Mouse (Mus musculus) limb, embryonic 10.5 days (tissue): Measurements from ENCODE around the gene Unc45b. TPM values are rescaled to one million over a fixed set of nuclear protein-coding genes. Genes with fewer than 3 reads are reported as not detected.

ENCODE experiments used
- DNase-seq: peaks from one replicate; pipeline ENCODE4 v3.0.0-alpha.2; 2017; ENCODE audit warnings: low spot score
- H3K27ac ChIP-seq: fragments of 300-500 bp; sonication (generic); 2 replicates; pipeline ENCODE4 v1.5.1; 2016; ENCODE audit warnings: mild to moderate bottlenecking
- H3K27me3 ChIP-seq: fragments of 300-500 bp; sonication (generic); 2 replicates; pipeline ENCODE4 v1.6.1; 2016; ENCODE audit warnings: low read depth, mild to moderate bottlenecking; ENCODE audit not compliant: poor library complexity, severe bottlenecking
- H3K36me3 ChIP-seq: fragments of 300-500 bp; sonication (generic); 2 replicates; pipeline ENCODE4 v1.6.1; 2016; ENCODE audit warnings: mild to moderate bottlenecking, moderate library complexity
- H3K4me1 ChIP-seq: fragments of 300-500 bp; sonication (generic); 2 replicates; pipeline ENCODE4 v1.6.1; 2016
- H3K4me3 ChIP-seq: fragments of 300-500 bp; sonication (generic); 2 replicates; pipeline ENCODE4 v1.5.1; 2016; ENCODE audit warnings: mild to moderate bottlenecking, moderate library complexity
- H3K9me3 ChIP-seq: fragments of 300-500 bp; sonication (generic); replicated peaks from 2 replicates; pipeline ENCODE4 v1.6.1; 2016; ENCODE audit warnings: mild to moderate bottlenecking
- WGBS: fragments of 180-500 bp; shearing (Covaris S2); methylation state at CpG from one replicate; pipeline ENCODE4 v1.1.7; 2016; 5-methylcytosine and 5-hydroxymethylcytosine counted together
- polyA plus RNA-seq: library from polyadenylated mRNA; unstranded; fragments of >200 nt; fragmentation: Nextera tagmentation; extraction: Ambion mirVana; gene quantifications from 2 replicates; pipeline ENCODE4 v1.2.1, GENCODE M21; 2016

Gene Unc45b
- polyA plus RNA-seq: 0.73 and 1.4 TPM in 2 replicates

DNA sequence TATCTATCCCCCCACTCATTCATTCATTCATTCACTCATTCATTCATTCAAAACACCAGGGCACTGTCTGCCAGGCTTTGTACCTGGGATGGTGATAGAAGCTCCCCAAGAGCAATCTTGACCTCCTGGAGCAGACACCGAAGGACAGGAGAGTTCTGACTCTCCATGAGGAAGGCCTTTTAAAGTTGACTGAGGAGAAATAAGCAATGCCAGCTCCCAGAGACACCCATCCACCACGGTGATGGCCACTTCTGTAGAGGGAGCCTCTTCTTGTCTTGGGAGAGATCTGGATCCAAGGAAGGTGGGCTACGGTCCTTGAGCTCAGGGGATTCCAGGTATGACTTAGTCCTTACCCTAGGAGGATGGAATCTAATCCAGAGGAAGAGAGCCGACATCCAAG, at the start of gene Unc45b:
Gene Unc45b (plus strand): TSS at position 301 of the 400 bp plus-strand sequence.
- Histone ChIP-seq H3K9me3 (no peaks in the 10 kb centered on the region), H3K27me3 (peaks cover 32% of the 10 kb centered on the region; the same call in 1 of the 2 replicates), H3K4me1 (peaks cover 16% of the 10 kb centered on the region), H3K27ac (no peak within 1 kb of the TSS), H3K4me3 (no peak within 1 kb of the TSS), H3K36me3 (peaks cover 18% of the 10 kb centered on the region)
- no peak for DNase-seq
- 86% methylated on average over 4 of the region's 4 CpGs for WGBS

DNA sequence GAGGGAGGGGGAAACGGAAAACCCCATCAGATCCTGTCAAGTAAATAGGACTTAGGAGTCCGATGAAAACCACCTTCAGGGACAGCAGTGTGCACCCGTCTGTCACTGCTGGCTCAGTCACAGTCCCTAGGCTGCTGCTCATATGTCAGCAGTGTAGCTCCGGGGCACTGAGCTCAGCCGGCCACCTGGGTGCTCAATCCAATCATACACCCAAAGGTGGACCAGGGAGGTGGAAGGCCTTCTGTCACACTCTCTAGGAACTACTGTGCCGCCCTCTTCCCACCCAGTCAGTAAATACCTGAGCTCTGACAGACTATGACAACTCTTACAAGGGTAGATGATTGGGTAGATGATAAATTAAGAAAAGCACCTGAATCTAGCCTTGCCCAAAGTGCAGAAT, 49.6 kb upstream of the Unc45b start:
- no peak overlapping the region for H3K4me3 ChIP-seq
- H3K9me3 ChIP-seq: no peaks in the 10 kb centered on the region
- no peaks in the 10 kb centered on the region for H3K27me3 ChIP-seq
- no peaks in the 10 kb centered on the region for H3K36me3 ChIP-seq
- H3K4me1 ChIP-seq: 0 out of 2 replicates have a peak, but pooled peaks cover 4% of the 10 kb centered on the region
- no peak overlapping the region for H3K27ac ChIP-seq
- DNase-seq: no peak
- WGBS: 83% methylated on average over 6 of the region's 6 CpGs

DNA sequence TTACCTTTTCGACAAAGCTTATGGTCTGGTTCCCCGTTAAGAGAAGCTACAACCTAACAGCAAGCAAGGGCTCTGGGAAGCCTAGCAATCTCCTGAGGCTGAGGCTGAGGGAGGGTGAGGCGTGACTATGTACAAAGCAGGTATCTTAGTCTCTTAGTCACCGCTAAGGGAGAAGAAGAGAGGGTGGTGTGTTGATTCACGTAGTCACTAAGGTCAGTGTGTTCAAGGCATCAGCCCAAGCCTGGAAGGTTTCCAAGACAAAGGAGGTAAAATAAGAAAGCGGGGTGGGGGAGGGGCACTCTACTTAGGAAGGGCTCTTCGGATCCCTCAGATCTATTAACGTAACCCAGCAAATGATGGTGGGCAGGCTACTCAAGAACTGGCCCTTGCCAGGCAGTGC, 48.8 kb upstream of the Unc45b start:
- no peak overlapping the region for H3K27ac ChIP-seq
- no peaks in the 10 kb centered on the region for H3K9me3 ChIP-seq
- no peaks in the 10 kb centered on the region for H3K36me3 ChIP-seq
- H3K4me3 ChIP-seq: no peak overlapping the region
- H3K27me3 ChIP-seq: no peaks in the 10 kb centered on the region
- 0 out of 2 replicates have a peak, but pooled peaks cover 4% of the 10 kb centered on the region for H3K4me1 ChIP-seq
- 77% methylated on average over 8 of the region's 8 CpGs for WGBS
- no peak for DNase-seq

DNA sequence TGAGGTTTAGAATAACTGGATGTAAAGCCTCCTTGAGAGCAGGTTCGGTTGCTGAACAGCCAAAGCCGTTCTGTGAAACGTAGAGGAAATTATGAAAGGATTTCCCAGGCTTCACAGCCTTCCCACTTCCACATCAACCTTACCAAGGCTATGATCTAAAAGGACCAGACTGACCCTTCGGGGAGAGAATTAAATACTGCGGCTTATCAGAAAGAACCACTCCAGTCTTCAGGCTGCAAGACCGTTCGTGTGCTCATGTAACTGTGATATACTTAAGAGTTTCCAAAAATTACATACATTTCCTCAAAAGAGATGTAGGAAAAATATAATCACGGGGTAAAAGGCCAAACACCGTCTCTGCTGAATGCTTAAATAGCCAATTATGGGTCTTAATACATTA, 47.7 kb upstream of the Unc45b start:
- Histone ChIP-seq H3K4me3 (no peak overlapping the region), H3K4me1 (0 out of 2 replicates have a peak, but pooled peaks cover 4% of the 10 kb centered on the region), H3K36me3 (no peaks in the 10 kb centered on the region), H3K27me3 (no peaks in the 10 kb centered on the region), H3K27ac (no peak overlapping the region), H3K9me3 (no peaks in the 10 kb centered on the region)
- WGBS: 91% methylated on average over 9 of the region's 9 CpGs
- no peak for DNase-seq

DNA sequence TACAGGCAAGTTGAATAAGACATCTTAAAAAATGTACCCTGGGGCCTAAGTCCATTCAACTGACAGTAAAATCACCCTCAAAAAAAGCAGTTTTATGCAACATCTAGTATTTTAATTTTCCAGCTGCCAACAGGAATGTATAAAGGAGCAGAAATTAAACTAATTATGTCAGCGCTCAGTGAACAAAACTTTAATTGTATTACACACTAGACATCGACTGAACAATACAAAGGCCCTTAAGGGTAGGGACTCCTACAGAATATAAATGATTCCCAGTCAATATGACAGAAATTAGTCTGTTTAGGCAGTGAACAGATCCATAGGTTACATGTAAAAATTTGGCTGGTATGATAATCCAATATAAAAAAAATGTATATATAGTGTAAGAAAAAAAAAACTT, 47.3 kb upstream of the Unc45b start:
- Histone ChIP-seq H3K27ac (no peak overlapping the region), H3K4me3 (no peak overlapping the region), H3K27me3 (no peaks in the 10 kb centered on the region), H3K9me3 (no peaks in the 10 kb centered on the region), H3K4me1 (0 out of 2 replicates have a peak, but pooled peaks cover 4% of the 10 kb centered on the region), H3K36me3 (no peaks in the 10 kb centered on the region)
- WGBS: 86% methylated on average over 2 of the region's 2 CpGs
- no peak for DNase-seq

DNA sequence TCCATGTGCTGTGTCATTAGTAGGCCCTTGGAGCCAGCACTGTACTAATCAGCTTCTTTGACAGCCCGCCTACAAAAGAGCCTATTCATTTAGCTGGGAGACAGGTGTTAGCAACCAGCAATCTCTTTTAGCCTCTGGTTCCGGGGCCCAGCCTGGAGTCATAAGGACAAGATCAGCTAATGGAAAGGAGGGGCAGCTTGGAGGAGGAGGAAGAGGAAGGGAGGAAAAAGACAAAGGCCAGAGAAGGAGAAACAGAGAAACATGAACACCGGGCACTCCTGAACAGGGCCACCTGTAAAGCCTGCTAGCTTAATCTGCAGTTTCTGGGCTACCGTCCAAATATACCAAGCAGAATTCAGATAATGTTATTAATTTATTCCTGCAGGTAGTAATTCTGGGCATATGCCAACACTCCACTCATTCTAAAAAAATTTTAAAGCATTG, 46.8 kb upstream of the Unc45b start:
- H3K36me3 ChIP-seq: no peaks in the 10 kb centered on the region
- WGBS: 74% methylated on average over 4 of the region's 4 CpGs
- no peak overlapping the region for H3K4me3 ChIP-seq
- no peak overlapping the region for H3K27ac ChIP-seq
- no peak for DNase-seq
- no peaks in the 10 kb centered on the region for H3K27me3 ChIP-seq
- 0 out of 2 replicates have a peak, but pooled peaks cover 4% of the 10 kb centered on the region for H3K4me1 ChIP-seq
- H3K9me3 ChIP-seq: no peaks in the 10 kb centered on the region

DNA sequence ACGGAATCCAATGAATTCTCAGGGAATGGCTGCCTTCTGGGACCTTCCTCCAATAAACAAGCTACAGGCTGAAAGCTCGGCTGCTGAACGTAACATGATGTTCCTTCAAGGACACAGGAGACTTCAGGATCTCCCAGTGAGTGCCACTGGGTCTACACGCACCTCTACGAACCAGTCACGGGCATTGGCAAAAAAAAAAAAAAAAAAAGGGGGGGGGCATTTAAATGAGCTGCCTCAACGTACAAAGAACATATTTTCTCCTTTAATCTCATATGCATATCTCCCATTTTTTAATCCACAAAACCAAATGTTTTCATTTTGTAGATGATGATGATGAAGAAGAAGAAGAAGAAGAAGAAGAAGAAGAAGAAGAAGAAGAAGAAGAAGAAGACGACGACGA, 44.4 kb upstream of the Unc45b start:
- no peaks in the 10 kb centered on the region for H3K27me3 ChIP-seq
- no peak overlapping the region for H3K27ac ChIP-seq
- peaks cover 15% of the 10 kb centered on the region for H3K4me1 ChIP-seq
- H3K36me3 ChIP-seq: no peaks in the 10 kb centered on the region
- no peaks in the 10 kb centered on the region for H3K9me3 ChIP-seq
- H3K4me3 ChIP-seq: no peak overlapping the region
- WGBS: 87% methylated on average over 10 of the region's 10 CpGs
- DNase-seq: no peak

DNA sequence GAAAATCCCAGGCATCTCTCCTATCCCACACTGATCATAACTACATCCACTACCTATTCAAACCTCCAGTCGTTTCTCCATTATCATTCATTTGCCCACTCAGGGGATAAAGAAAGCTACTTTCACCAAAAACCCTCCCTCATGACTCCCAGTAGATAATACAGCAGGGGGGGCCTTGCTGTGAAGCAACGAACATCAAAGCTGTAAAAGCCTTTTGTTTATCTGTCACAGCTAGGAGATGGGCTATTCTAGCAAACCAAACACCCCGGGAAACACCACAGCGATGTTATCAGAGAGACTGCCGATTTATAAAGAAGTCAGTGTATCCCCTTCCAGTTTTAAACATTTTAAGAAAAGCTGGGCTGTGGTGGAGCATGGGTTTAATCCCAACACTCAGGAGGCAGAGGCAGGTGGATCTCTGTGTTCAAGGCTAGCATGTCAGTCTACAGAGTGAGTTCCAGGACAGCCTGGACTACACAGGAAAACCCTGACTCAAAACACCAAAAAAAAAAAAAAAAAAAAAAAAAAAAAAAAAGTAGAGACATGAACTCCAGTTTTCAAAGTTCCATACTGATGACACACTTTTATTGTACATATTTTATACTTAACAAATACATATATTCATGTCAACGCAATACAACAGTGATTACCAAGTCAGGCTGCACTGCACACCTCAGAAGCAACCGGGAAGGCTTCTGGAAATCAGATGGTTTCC, 43.3 kb upstream of the Unc45b start:
- no peaks in the 10 kb centered on the region for H3K36me3 ChIP-seq
- DNase-seq: no peak
- no peaks in the 10 kb centered on the region for H3K27me3 ChIP-seq
- 37% methylated on average over 7 of the region's 7 CpGs for WGBS
- H3K4me1 ChIP-seq: peaks cover 13% of the 10 kb centered on the region
- H3K27ac ChIP-seq: no peak overlapping the region
- H3K9me3 ChIP-seq: no peaks in the 10 kb centered on the region
- no peak overlapping the region for H3K4me3 ChIP-seq

DNA sequence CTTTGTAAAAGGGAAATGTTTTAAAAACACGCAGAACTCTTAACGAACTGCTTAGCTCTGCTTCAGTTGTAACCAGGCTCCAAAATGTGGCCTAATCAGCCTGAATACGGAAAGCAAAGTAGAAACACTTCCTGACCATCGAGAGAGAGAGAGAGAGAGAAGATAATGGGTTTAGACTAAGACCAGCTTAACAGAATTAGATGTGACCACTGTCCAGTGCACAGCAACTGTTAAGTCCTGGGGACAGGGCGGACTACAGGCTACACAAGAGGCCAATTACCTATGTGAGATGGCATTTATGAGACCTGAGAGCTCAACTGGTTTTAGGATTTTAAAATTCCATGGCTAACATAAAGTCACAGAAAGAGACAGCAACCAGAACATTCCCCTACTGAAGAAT, 42.4 kb upstream of the Unc45b start:
- Histone ChIP-seq H3K9me3 (no peaks in the 10 kb centered on the region), H3K27me3 (no peaks in the 10 kb centered on the region), H3K27ac (no peak overlapping the region), H3K4me3 (no peak overlapping the region), H3K4me1 (peaks cover 13% of the 10 kb centered on the region), H3K36me3 (no peaks in the 10 kb centered on the region)
- WGBS: 77% methylated on average over 5 of the region's 5 CpGs
- no peak for DNase-seq

DNA sequence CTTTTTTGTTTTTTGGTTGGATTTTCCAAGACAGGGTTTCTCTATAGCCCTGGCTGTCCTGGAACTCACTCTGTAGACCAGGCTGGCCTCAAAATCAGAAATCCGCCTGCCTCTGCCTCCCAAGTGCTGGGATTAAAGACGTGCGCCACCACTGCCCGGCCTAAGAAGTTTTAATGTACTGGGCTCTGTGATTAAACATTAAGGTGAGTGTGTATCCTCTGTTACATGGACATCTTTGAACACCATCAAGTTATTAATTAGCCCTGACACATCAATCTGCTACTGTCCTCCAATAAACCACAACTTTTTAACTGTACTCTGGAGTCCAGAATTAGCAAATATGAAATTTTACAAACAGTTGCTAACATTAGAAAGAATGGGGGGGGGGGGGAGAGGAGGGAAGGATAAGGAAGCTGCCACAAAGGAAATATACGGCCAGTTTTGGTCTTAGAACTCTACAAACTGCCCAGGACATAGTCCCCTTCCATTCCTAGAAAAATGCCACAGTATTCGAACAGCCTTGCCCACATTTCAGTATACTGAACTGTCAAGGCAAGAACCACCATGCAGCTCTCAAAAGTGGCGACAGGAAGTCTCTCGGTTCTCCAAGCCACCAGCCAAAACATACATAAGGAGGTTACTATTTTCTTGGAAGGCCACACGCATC, 40.7 kb upstream of the Unc45b start:
- DNase-seq: no peak
- Histone ChIP-seq H3K4me3 (peak overlapping the region; percentile 90), H3K4me1 (peaks cover 13% of the 10 kb centered on the region), H3K9me3 (no peaks in the 10 kb centered on the region), H3K36me3 (no peaks in the 10 kb centered on the region), H3K27ac (no peak overlapping the region), H3K27me3 (no peaks in the 10 kb centered on the region)
- WGBS: 73% methylated on average over 9 of the region's 9 CpGs

DNA sequence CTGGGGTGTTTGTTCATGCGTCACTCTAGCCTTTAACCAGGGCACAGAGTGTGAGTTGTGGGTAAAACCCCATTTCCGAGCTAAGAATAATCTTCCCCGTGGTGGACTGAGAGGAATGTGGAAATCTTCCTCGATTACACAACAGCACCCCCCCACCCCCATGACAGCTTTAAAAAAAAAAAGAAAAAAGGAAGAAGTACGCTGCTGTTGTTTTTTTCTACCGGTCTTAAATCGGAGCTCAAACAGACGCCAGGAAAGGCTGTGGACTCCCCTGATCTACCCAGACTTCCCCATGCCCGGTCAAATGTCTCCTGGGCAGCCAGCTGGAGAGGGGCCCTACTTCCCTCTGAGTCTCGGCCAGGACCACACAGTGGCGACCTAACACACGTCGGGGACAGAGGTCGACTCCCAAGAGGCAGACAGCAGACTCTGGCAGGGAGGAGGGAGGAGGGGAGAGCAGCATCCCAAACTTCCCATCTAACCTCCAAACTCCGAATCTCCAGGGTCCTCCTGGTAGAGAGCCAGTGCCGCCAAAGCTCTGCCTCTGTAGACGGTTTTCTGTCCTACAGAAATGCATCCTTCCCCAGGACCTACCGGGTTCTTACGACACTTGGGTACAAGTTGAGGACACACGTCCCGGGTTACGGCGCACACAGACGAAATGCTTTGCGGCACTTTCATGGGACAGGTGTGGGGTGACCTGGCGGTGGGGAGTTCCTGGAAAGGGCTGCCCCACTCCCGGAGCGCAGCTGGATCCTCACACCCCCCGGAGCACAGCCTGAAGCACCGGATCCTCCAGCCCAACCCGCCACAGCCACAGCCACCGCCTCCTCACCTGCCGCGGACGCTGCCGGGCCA, 39.9 kb upstream of the Unc45b start:
- peak; percentile 46 for DNase-seq
- Histone ChIP-seq H3K4me3 (peak overlapping the region; percentile 90), H3K9me3 (no peaks in the 10 kb centered on the region), H3K27ac (peak overlapping the region; percentile 86), H3K27me3 (no peaks in the 10 kb centered on the region), H3K4me1 (peaks cover 13% of the 10 kb centered on the region), H3K36me3 (no peaks in the 10 kb centered on the region)
- WGBS: 6% methylated on average over 36 of the region's 36 CpGs

DNA sequence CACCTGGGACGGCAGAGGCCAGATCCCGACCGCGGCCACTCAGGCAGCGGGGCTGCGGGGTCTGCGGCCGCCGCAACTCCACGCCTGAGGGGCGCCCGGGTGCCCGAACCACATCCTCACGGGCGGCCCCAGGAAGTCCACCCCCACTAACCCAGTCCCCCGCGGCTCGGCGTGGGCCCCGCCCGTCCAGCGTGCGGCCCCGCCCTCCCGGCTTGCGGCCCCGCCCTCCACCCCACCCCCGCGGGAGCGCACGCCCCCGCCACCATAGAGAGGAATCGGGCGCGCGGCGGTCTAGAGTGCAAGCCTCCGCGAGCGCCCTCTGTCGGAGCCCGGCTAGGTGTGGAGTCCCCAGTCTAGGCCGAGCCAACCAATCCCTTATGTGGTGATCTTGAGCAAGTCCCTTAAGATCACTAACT, 39.3 kb upstream of the Unc45b start, which contains the start of gene Rffl:
Gene Rffl (minus strand): TSS at position 180 of the 416 bp plus-strand sequence.
- under 1% methylated on average over 43 of the region's 43 CpGs for WGBS
- Histone ChIP-seq H3K9me3 (no peaks in the 10 kb centered on the region), H3K27me3 (no peaks in the 10 kb centered on the region), H3K27ac (peak within 1 kb of the TSS; percentile 86), H3K36me3 (no peaks in the 10 kb centered on the region), H3K4me3 (peak within 1 kb of the TSS; percentile 90), H3K4me1 (peaks cover 13% of the 10 kb centered on the region)
- peak; percentile 98 for DNase-seq
